Mouse (Mus musculus): Measurements from ENCODE around the gene Thap8. TPM values are rescaled to one million over a fixed set of nuclear protein-coding genes. Genes with fewer than 3 reads are reported as not detected.

Thap8 gene
- polyA plus RNA-seq, 1 experiment from 2014 or later = 0.66 TPM

DNA sequence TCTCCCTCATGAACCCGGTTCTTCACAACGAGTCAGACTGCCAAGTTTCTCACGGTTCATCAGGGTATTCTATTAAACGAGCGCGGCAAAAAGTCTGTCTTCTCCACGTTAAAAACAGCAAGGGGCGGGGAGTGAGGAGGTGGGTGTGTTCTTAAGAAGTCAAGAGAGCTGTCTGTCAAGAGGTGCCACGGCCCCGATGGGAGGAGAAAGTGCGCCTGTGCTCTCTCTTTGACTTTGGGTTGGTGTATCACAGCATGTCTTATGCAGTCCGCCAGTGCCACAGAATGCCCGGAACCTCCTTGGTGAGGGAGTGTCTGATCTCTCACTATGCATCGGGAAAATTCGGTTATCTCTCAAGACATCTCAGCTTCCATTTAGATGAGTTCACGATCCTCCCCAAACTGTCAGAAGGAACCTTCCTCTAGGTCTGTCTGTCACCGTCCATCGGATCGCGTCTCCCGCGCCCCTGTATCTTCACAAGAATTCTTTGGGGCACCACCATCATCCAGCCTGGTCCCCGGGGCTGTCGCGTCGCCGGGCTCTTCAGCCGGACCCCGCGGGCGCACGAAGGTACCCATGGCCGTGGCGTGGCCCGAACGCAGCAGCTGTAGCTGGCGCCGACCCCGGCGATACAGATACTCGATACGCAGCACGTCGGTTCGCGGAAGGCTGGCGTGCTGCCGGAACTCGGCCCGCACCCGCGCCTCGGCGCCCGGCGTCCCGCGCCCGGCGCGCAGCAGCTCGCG is 41.8 kb downstream of the Thap8 start, which contains the start of gene E130208F15Rik:
TSS of gene E130208F15Rik (plus strand) at position 202 of the 746 bp plus-strand sequence.
- Histone ChIP-seq H3K4me1 (ENCODE audit: control insufficient read depth, insufficient read depth, low read depth, low read length) (peaks cover 10% of the 10 kb centered on the region), H3K36me3 (ENCODE audit: control insufficient read depth, insufficient read depth, low read length) (no peaks in the 10 kb centered on the region), H3K9ac (ENCODE audit: low read depth, low read length) (peak within 1 kb of the TSS; percentile 90), H3K27ac (ENCODE audit: low read depth, low read length) (peak within 1 kb of the TSS; percentile 78), H3K27me3 (replicated peaks; ENCODE audit: control insufficient read depth, insufficient read depth, low read length) (no peaks in the 10 kb centered on the region), H3K4me2 (ENCODE audit: low read length) (peak within 1 kb of the TSS; percentile 80), H3K4me3 (ENCODE audit: low read length) (peak within 1 kb of the TSS; percentile 81), H3K9me3 (ENCODE audit: control insufficient read depth, low read length) (no peaks in the 10 kb centered on the region)
- peak; percentile 74 for ATAC-seq
- WGBS = 0% methylated on average over 54 of the region's 63 CpGs

DNA sequence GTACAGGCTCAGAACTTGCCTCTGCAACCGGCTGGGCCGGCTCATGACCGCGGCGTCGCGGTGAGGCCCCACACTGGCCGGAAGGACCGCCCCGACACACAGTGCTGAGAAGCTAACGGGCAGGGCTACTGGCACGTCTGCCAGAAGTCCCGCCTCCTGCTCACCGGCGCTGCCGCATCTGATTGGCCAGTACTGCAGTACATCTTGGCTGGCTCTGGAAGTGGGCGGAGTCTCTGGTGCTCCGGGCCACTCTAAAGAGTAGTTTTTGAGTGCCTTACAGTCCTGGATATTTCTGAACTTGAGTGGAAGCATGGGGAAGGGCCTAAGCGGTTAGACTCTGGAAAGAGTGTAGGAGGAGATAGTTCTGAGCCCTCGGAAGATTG is 42.4 kb downstream of the Thap8 start:
- ATAC-seq = peak; percentile 99
- under 1% methylated on average over 20 of the region's 20 CpGs for WGBS

DNA sequence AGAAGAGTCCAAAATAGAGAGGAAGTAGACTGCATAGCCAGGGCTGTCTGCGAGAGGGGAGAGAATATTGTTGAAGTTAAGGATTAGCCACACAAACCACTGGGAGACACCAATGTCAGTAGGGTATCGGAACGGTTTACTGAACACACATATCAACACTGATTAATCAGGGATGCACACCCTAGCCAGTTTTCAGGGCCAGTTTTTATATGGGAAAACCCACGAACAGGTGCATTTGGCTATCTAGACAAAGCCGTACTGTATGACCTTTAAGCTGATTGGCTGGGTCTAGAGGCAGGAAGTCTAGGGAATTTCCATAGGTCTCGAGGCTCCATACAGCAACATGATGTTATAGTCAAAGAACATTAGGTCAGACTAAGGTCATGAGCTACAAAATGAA is 43.0 kb downstream of the Thap8 start:
- Histone ChIP-seq H3K9me3 (ENCODE audit: control insufficient read depth, low read length) (no peaks in the 10 kb centered on the region), H3K4me2 (ENCODE audit: low read length) (peak overlapping the region; percentile 80), H3K4me1 (ENCODE audit: control insufficient read depth, insufficient read depth, low read depth, low read length) (peaks cover 10% of the 10 kb centered on the region), H3K36me3 (ENCODE audit: control insufficient read depth, insufficient read depth, low read length) (no peaks in the 10 kb centered on the region), H3K9ac (ENCODE audit: low read depth, low read length) (peak overlapping the region; percentile 56), H3K4me3 (ENCODE audit: low read length) (peak overlapping the region; percentile 81), H3K27ac (ENCODE audit: low read depth, low read length) (peak overlapping the region; percentile 65; the same call in 1 of the 2 replicates), H3K27me3 (replicated peaks; ENCODE audit: control insufficient read depth, insufficient read depth, low read length) (no peaks in the 10 kb centered on the region)
- ATAC-seq = no peak
- 36% methylated on average over 6 of the region's 6 CpGs for WGBS

More for the DNA sequence above, 42.4 kb downstream of the Thap8 start:
- H3K9me3 ChIP-seq (ENCODE audit: control insufficient read depth, low read length) = no peaks in the 10 kb centered on the region
- H3K27me3 ChIP-seq (replicated peaks; ENCODE audit: control insufficient read depth, insufficient read depth, low read length) = no peaks in the 10 kb centered on the region
- peak overlapping the region; percentile 78 for H3K27ac ChIP-seq (ENCODE audit: low read depth, low read length)
- H3K4me3 ChIP-seq (ENCODE audit: low read length) = peak overlapping the region; percentile 81
- peak overlapping the region; percentile 80 for H3K4me2 ChIP-seq (ENCODE audit: low read length)
- H3K36me3 ChIP-seq (ENCODE audit: control insufficient read depth, insufficient read depth, low read length) = no peaks in the 10 kb centered on the region
- peak overlapping the region; percentile 90 for H3K9ac ChIP-seq (ENCODE audit: low read depth, low read length)
- peaks cover 10% of the 10 kb centered on the region for H3K4me1 ChIP-seq (ENCODE audit: control insufficient read depth, insufficient read depth, low read depth, low read length)

DNA sequence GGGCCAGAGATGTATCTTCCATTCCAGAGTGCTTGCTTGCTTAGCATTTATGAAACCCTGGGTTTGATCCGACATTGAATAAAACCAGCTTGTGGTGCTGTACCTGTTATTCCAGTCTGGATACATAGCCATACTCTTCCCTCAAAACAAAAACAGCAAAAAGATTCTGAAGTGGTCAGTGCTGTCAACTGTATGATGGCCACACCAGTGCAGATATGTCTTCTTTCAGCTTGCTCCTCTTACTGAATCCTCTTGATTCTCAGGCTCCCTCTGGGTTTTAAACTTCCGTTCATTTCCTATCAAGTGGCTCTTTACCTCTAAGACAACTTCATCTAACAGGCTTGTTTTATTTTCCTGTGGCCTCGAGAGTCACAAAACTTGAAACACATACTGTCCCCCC is 43.9 kb downstream of the Thap8 start, which contains the start of gene Sdhaf1:
TSS of gene Sdhaf1 (minus strand) at position 101 of the 400 bp plus-strand sequence.
- H3K27ac ChIP-seq (ENCODE audit: low read depth, low read length) = no peak within 1 kb of the TSS; the same call in 1 of the 2 replicates
- ATAC-seq = no peak
- no peaks in the 10 kb centered on the region for H3K36me3 ChIP-seq (ENCODE audit: control insufficient read depth, insufficient read depth, low read length)
- no peaks in the 10 kb centered on the region for H3K9me3 ChIP-seq (ENCODE audit: control insufficient read depth, low read length)
- H3K4me3 ChIP-seq (ENCODE audit: low read length) = peak within 1 kb of the TSS; percentile 81
- peak within 1 kb of the TSS; percentile 80 for H3K4me2 ChIP-seq (ENCODE audit: low read length)
- H3K4me1 ChIP-seq (ENCODE audit: control insufficient read depth, insufficient read depth, low read depth, low read length) = peaks cover 10% of the 10 kb centered on the region
- 83% methylated on average over 3 of the region's 3 CpGs for WGBS
- peak within 1 kb of the TSS; percentile 56; the same call in 1 of the 2 replicates for H3K9ac ChIP-seq (ENCODE audit: low read depth, low read length)
- no peaks in the 10 kb centered on the region for H3K27me3 ChIP-seq (replicated peaks; ENCODE audit: control insufficient read depth, insufficient read depth, low read length)

DNA sequence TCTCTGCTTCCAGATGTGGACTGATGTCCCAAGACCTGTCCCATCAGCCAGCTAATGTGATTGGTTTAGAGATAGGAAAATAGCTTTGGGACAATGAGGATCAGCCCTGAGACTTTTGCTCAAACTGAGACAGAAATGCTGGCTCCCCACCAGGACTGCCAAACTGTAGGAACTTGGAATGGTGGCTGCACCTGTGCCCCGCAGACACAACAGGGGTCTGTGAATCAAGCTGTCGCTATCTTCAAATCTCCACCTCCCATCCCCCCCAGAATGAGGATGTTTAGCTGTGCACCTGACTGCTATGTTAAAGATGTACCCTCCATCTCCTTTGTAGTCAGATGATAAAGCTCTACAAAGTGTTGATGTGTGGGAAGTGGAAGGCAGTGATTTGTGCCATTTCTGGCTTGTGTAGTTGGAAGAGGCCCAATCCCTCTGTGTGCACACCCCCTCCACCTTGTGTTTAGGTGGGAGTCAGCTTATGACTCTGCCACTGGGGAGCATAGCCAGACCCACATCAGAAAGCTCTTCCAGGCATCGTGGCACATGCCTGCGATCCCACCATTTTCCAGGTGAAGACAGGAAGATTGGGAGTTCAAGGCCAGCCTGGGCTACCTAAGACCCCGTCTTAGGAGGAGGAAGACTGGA is 44.5 kb downstream of the Thap8 start:
- Histone ChIP-seq H3K4me2 (ENCODE audit: low read length) (no peak overlapping the region), H3K9me3 (ENCODE audit: control insufficient read depth, low read length) (no peaks in the 10 kb centered on the region), H3K27ac (ENCODE audit: low read depth, low read length) (no peak overlapping the region), H3K4me1 (ENCODE audit: control insufficient read depth, insufficient read depth, low read depth, low read length) (peaks cover 10% of the 10 kb centered on the region), H3K27me3 (replicated peaks; ENCODE audit: control insufficient read depth, insufficient read depth, low read length) (no peaks in the 10 kb centered on the region), H3K36me3 (ENCODE audit: control insufficient read depth, insufficient read depth, low read length) (no peaks in the 10 kb centered on the region), H3K9ac (ENCODE audit: low read depth, low read length) (no peak overlapping the region), H3K4me3 (ENCODE audit: low read length) (no peak overlapping the region)
- 86% methylated on average over 5 of the region's 5 CpGs for WGBS
- no peak for ATAC-seq

DNA sequence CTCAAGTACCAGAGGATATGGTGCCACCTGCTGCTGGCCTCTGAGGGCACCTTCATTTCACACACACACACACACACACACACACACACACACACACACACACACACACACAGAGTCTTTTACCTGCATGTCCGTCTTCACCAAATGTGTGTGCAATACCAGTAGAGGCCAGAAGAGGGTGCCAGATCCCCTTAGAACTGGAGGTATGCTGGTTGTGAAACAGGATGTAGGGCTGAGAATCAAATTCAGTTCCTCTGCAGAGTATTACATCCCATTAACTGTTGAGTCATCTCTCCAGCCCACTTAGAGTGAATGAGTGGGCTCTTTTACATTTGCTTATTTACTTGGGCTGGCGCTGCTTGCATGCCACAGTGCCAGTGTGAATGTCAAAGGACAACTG is 45.5 kb downstream of the Thap8 start:
- Histone ChIP-seq H3K36me3 (ENCODE audit: control insufficient read depth, insufficient read depth, low read length) (no peaks in the 10 kb centered on the region), H3K4me1 (ENCODE audit: control insufficient read depth, insufficient read depth, low read depth, low read length) (peaks cover 10% of the 10 kb centered on the region), H3K27ac (ENCODE audit: low read depth, low read length) (no peak overlapping the region), H3K4me3 (ENCODE audit: low read length) (no peak overlapping the region), H3K9me3 (ENCODE audit: control insufficient read depth, low read length) (no peaks in the 10 kb centered on the region), H3K9ac (ENCODE audit: low read depth, low read length) (no peak overlapping the region), H3K4me2 (ENCODE audit: low read length) (no peak overlapping the region), H3K27me3 (replicated peaks; ENCODE audit: control insufficient read depth, insufficient read depth, low read length) (no peaks in the 10 kb centered on the region)
- 30% methylated on average over 2 of the region's 2 CpGs for WGBS
- ATAC-seq = no peak

DNA sequence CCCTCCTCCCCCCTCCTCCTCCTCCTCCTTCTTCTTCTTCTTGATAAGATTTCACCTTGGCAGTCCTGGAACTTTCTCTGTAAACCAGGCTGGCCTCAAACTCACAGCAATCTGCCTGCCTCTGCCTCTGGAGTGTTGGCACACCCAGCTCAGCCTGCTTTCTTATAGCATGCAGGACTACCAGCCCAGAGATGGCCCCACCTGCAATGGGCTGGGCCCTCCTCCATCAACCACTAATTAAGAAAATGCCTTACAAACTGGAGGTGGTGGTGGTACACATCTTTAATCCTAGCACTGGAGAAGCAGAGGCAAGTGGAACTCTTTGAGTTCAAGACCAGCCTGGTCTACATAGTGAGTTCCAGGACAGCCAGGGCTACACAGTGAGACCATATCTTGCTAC is 46.5 kb downstream of the Thap8 start:
- Histone ChIP-seq H3K9ac (ENCODE audit: low read depth, low read length) (no peak overlapping the region), H3K36me3 (ENCODE audit: control insufficient read depth, insufficient read depth, low read length) (no peaks in the 10 kb centered on the region), H3K4me2 (ENCODE audit: low read length) (no peak overlapping the region), H3K4me3 (ENCODE audit: low read length) (no peak overlapping the region), H3K27me3 (replicated peaks; ENCODE audit: control insufficient read depth, insufficient read depth, low read length) (no peaks in the 10 kb centered on the region), H3K4me1 (ENCODE audit: control insufficient read depth, insufficient read depth, low read depth, low read length) (peaks cover 8% of the 10 kb centered on the region), H3K9me3 (ENCODE audit: control insufficient read depth, low read length) (no peaks in the 10 kb centered on the region), H3K27ac (ENCODE audit: low read depth, low read length) (no peak overlapping the region)
- ATAC-seq = no peak

DNA sequence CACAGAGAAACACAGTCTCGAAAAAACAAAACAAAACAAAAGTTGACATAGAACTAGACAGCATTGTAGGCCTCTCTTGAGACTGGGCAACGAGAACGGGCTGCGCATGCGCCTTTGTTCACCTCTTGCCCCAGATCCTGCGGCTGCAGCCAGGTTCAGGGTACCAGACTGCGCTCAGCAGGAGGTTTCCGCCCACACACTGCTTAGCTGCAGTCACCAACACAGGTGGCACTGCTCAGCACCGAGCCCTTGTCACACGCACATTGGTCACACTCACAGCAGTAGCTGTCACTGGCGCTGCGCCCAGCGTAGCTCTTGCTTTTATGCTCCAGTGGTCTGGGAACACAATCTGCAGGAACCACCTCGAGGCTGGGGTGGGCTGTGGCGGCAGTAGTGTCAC is 47.2 kb downstream of the Thap8 start:
- Histone ChIP-seq H3K4me1 (ENCODE audit: control insufficient read depth, insufficient read depth, low read depth, low read length) (peaks cover 8% of the 10 kb centered on the region), H3K27me3 (replicated peaks; ENCODE audit: control insufficient read depth, insufficient read depth, low read length) (no peaks in the 10 kb centered on the region), H3K36me3 (ENCODE audit: control insufficient read depth, insufficient read depth, low read length) (no peaks in the 10 kb centered on the region), H3K9ac (ENCODE audit: low read depth, low read length) (0 out of 2 replicates have a peak overlapping the region, but pooled peaks have one; percentile 6), H3K27ac (ENCODE audit: low read depth, low read length) (no peak overlapping the region), H3K4me2 (ENCODE audit: low read length) (no peak overlapping the region), H3K4me3 (ENCODE audit: low read length) (no peak overlapping the region), H3K9me3 (ENCODE audit: control insufficient read depth, low read length) (no peaks in the 10 kb centered on the region)
- 43% methylated on average over 15 of the region's 15 CpGs for WGBS
- ATAC-seq = no peak

DNA sequence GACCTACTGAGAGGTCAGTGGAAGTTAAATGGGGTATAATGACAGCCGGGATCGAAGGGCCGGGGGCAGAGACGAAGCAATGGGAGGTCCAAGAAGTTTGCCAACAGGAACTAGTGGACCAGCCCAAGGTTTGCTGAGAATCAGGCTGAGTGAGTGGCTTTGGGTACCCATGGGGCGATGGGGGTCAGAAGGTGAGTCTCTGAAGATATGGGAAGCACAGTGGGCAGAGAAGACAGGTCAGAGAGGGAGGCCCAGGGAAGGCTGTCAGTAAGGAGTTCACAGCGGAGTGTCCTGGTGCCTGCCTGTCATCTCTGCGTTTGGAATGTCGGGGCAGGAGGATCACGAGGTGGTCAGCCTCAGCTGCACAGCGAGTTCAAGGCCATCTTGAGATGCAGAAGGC is 48.5 kb downstream of the Thap8 start:
- no peaks in the 10 kb centered on the region for H3K36me3 ChIP-seq (ENCODE audit: control insufficient read depth, insufficient read depth, low read length)

More for the DNA sequence above, 48.5 kb downstream of the Thap8 start:
- WGBS = 47% methylated on average over 10 of the region's 10 CpGs
- H3K4me3 ChIP-seq (ENCODE audit: low read length) = no peak overlapping the region
- no peak overlapping the region for H3K4me2 ChIP-seq (ENCODE audit: low read length)
- ATAC-seq = no peak
- H3K27ac ChIP-seq (ENCODE audit: low read depth, low read length) = no peak overlapping the region
- no peaks in the 10 kb centered on the region for H3K27me3 ChIP-seq (replicated peaks; ENCODE audit: control insufficient read depth, insufficient read depth, low read length)
- H3K9ac ChIP-seq (ENCODE audit: low read depth, low read length) = no peak overlapping the region
- no peaks in the 10 kb centered on the region for H3K9me3 ChIP-seq (ENCODE audit: control insufficient read depth, low read length)
- peaks cover 14% of the 10 kb centered on the region for H3K4me1 ChIP-seq (ENCODE audit: control insufficient read depth, insufficient read depth, low read depth, low read length)

All from hindbrain, embryonic 16.5 days (tissue).